Mouse (Mus musculus) lung, postnatal 0 days (tissue): Measurements from ENCODE around the gene Six3.

Source experiments
- CTCF ChIP-seq: IDR thresholded peaks from 2 replicates; pipeline ENCODE4 v1.5.1; 2016; ENCODE audit warnings: antibody characterized with exemption, mild to moderate bottlenecking
- EP300 ChIP-seq: IDR thresholded peaks from 2 replicates; pipeline ENCODE4 v1.6.1; 2016; ENCODE audit warnings: antibody characterized with exemption, mild to moderate bottlenecking, control low read depth

- TF ChIP-seq CTCF (no peak), EP300 (no peak)
Measured at GRCm38 (mm10) chr17:85619113-85620085, 6.0 kb downstream of the Six3 start.
